Mouse (Mus musculus) frontal cortex, postnatal 36 days (tissue): ENCODE data around the gene Tmem273.

ENCODE experiments used
- DNase-seq, 2 experiments: peaks; one replicate each; pipeline ENCODE4 v3.0.0; 2022; ENCODE audit warnings: low spot score in 2 of 2

Gene Tmem273

DNA sequence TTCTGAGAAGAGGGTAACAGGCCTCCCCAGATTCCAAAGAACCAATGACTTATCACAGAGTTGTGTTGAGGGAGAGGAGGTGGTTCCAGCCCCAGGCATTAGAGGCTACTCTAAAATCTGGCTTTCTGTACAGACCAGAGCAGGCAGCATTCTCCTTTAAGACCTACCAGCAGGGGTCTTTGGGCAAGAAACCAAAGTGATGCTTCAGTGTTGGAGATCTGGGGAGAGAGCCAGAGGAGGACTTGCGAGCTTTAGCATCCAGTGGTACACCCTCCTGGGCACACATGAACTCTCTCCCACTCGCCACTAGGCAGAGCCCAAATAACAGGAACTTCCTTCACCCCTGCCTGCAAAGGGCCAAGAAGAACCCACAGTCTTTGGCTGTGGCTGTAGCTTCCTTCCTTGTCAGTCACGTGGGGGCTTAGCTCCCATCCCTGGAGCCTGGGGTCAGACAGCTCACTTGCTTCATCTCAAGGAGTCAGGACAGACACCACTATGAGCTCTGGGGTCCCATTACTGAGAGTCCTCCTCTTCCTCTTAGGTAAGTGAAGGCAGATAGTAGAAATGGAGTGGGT lies at the start of gene Tmem273:
Tmem273 (plus strand) TSS at position 408 of the 575 bp plus-strand sequence.
- DNase-seq = no peak

DNA sequence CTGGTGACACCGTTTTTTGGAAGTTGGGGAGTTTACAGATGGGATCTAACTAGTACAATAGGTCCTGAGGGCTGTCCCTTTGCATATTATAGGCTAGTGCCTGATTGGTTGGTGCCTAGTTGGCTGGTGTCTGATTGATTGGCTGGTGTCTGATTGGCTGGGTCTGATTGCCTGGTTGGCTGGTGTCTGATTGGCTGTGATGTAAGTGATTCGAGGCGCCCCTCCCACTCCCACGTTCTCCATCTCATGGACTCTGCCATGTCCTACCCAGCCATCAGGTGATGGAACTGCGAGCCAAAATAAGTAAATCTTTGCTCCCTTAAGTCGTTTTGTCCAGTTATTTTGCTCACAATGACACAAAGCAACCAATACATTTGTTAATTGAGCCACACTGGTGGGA lies 49.2 kb upstream of the Tmem273 start:
- DNase-seq = no peak

DNA sequence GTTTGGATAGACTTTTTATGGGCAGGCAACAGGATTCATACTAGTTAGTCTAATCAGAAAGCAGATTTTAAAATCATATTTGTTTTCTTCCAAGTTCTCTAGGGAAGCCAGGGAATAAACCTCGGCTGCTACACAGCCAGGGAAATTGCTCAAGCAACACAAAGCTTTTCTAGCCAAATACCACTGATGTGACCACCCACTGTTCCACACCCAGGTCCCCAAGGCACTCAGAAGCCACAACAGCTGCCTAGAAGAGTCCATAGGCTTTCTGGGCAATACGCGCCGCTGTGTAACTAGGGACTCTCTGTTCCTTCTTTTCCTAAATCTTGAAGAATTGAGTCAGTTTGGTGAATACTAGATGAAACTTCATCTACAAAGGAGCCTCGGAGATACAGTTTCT lies 47.2 kb upstream of the Tmem273 start:
- no peak for DNase-seq

DNA sequence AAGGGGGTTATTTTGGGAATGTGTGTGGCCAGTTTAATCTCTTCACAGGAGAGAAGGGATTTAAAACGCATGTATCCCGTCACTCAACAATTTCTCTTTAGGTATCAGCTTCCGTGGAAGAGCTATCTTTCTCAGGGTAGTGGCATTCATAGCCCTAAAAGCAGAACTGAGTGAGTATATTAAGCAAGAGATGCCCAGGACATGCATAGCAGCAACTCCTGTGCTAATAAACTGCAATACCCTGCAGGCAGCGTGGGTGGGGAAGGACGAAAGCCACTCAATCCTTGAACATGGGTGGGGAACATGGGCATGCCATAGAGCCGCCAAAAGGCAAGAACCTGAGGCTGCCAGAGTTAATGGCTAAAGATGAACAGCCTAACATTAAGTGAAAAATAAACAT lies 37.2 kb upstream of the Tmem273 start:
- no peak for DNase-seq

DNA sequence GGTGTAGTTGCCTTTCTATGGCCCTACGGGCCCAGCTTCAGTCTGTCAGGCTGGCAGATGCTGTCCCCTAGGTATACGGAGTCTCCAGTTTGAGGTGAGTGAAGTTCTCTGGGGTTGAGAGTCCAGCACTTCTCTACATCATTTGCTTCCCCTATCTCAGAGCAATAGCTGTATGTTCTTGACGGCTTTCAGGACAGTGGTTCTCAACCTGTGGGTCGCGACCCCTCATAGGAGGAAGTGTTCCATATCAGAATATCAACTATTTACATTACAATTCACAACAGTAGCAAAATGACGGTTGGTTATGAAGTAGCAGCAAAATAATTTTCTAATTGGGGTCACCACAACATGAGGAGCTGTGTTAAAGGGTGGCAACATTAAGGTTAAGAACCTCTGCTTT lies 35.0 kb upstream of the Tmem273 start:
- DNase-seq = no peak

DNA sequence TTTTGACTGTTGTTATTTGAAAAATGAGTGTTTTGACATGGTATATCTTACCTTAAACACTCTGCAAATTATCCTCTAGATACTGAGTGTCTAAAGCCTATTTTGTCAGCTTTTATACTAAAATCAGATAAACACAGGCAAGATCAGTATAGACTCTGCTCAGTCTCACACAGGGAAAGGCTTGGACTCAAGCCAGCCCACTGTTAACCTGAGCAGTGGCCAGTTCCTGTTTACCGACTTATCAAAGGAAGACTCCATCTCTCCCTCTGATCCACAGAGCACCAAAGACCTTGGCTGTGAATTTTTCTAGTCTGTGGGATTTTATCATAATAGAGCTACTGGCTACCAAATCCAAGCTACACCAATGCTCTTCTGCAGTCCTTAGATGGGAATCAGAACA lies 31.5 kb upstream of the Tmem273 start:
- no peak for DNase-seq

DNA sequence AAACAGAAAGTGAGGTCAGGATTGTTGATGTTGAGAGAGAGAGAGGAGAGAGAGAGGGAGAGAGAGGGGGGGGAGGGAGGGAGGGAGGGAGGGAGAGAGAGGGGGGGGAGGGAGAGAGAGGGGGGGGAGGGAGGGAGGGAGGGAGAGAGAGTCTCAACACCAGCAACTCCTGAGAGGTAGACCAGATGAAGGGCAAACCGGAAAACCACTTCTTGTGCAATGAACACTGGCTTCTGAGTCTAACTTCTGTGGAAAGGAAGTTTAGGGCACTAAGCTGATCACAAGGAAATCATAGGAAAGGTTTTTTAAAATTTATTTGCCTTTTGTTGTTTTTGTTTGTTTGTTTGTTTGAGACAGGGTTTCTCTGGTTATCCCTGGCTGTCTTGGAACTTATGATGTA lies 23.6 kb upstream of the Tmem273 start:
- DNase-seq = no peak

DNA sequence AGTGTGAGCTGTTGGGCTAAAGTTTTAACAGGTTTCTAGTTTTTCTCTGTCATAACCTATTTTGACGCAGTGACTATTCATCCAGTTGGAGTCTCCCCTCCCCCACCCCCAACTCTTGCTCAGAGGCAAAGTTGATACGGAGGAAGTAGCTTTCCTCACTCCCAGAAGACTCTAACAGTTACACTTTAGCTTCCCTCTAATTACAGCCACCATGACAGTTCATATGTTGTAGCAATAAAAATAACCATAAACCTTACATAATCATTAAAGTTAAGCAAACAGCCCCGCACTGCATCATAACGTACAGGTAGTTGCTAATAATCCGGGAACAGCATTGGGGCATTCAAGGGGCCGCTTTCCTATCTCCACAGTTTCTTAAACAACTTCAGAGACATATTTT lies 15.2 kb upstream of the Tmem273 start:
- DNase-seq = no peak

DNA sequence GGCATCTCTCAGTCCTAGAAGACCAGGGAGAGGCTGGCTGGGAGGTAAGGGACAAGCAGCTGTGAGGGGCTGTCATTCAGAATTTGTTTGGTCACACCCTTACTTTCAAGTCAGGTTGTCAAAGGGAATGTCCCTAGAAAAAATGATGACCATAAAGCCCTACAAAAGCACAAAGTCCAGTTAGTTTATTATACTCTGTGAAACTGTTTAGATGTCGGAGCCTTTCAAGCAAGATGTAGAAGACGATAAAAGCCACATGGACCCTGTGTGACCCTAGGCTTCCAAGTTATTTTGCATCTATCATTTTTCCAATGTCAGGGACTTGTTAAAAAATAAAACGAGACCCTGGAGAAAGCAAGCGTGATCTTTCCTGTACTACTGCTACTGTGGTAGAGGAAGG lies 13.7 kb upstream of the Tmem273 start:
- DNase-seq = no peak

DNA sequence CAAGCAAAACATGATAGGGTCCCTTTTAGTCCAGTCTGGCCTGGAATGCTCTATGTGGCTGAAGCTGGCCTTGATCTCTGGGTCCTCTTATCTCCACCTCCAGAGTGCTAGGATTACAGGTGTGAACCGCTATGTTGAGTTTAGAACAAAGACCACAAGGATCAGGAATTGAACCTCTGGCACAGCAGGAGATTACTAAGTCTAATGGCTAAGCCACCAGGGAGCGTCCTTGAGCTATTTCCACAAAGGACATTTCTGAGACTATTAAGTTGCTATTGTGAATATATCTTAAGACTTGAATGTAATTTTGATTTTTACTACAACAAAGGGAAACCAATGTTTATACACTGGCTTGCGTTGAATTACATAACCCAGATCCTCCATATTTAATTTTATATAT lies 13.0 kb upstream of the Tmem273 start:
- DNase-seq = peak; percentile 8 to 33

DNA sequence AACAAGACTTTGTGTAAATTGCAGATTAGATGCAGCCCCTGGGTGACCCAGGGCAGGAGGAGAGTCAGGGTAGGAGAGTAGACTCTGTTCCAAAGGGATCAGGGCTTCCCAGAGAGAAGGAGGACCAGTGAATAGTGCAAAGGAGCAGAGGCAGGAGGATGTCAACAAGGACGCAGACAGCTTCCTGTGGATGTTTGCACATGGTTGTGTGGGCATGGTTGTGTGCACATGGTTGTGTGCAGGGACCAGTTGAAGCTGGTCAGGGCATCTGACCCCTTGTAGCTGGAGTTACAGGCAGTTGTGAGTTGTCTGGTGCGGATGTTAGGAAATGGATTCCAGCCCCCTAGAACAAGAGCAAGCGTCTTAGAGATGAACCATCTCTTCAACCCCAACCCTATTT lies 12.3 kb upstream of the Tmem273 start:
- no peak for DNase-seq

DNA sequence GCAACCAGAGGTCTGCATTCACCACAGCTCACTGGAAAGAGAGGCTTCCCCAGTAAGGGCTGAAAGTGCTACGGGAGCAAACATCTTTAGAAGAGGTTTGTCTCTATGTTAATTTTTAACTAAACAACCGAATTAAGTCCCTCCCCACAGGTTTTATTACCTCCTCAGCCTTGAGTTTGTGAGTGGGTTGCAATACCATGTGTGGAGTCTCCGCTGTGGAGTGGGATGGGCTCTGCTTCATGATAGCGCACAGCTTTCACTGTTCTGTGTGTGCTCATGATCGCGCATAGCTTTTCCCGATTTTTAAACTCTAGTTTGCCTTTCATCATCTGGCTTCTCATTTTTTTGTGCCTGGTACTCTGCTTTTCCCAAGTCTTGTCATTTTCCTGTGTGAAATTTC lies 9.7 kb upstream of the Tmem273 start:
- DNase-seq = no peak

DNA sequence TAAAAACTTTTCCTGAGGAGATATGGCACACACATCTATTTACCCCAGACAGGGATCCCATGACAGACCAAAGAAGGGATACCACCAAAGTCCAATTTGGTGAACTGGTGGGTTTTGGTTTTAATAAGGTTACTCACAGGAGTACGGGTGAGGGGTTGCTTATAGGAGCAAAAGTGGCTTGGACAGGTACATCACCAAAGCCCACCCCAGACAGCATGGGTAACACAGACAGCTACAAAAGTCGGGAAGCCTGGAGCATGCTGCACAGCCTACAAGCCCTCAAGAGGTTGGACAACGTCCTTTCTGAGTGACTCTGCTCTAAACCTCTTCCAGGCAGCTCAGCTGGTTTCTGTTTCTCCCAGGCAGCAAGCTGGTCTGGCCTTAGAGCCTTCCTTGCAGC lies 7.4 kb upstream of the Tmem273 start:
- DNase-seq = no peak

DNA sequence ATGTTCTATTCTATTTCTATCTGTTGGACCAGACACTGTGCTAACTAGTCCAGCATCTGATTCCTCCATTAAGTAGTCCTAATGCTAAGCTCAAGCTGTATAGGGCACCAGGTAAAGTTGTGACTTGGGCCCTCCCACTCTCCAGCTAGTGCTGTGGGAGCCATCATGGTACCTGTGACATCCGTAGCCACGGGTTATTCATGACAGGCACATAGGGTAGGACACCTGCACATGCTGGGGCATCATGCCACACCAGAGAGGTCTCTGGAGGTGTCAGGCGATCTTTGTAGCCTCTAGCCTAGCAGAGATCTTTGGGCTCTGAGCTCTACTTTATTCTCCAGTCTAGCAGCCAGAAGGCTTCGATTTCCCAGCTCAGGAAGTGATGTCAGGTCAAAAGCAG lies 2.9 kb upstream of the Tmem273 start:
- DNase-seq = no peak

DNA sequence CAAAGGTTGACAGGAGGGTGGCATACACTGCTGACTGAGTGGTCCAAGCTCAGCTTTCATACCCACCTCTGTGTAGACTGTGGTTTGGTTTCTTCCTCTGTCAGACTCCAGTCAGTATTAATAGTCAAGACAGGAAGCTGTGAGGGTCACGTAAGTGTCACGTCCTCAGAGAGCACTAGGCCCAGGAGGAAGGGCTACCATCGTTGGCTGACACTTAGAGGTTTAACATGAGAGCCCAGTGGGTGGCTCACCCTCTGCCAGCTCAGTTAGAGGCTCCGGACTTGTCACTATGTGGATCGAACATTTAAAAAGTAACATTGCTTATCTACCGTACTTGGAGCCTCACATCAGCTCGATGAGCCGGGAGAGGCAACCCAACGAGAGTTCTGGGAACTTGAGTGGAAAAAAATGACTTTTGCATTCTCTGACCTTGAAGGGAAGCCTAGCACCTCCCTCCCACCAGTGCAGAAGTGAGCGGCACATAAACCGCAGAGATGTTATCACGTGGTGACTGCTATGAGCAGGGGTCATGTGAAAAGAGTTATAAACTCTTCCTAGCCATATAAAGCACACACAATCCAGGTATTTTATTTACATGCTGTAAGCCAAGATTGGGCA lies 1.5 kb upstream of the Tmem273 start:
- no peak for DNase-seq

DNA sequence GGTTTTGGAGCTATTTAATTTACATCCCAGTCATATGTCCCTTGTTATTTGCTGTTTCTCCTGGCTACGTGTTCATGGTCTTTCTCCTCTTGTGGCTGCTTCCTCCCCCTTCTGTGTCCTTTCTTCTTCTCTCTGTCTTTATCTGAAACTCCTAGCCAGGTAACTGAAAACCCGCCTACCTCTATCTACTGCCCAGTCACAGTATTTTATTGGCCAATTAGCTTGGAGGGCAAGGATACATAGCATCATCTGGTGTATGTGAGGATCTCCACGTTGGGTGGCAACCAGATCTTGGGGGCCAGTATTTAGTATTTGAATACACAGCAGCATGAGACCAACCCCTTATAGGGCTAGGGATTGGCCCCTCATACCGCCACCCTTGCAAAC lies 1.0 kb upstream of the Tmem273 start:
- no peak for DNase-seq

DNA sequence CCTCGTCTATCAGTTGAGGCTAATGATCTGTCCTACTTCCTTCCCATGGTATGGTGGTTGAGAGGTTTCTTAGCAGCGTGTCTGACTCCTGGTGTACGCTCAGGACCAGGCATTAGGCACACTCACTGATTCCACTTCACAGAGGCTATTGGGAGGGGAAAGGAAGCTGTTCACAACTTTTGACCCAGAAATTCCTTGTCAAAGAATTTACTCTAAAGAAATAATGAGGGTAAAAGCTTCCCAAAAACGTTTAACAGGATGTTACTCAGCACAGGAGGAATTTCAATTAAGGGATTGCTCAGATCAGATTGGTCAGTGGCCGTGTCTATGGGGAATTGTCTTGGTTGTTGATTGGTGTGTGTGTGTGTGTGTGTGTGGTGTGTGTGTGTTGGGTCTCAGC lies 1.9 kb downstream of the Tmem273 start:
- no peak for DNase-seq

DNA sequence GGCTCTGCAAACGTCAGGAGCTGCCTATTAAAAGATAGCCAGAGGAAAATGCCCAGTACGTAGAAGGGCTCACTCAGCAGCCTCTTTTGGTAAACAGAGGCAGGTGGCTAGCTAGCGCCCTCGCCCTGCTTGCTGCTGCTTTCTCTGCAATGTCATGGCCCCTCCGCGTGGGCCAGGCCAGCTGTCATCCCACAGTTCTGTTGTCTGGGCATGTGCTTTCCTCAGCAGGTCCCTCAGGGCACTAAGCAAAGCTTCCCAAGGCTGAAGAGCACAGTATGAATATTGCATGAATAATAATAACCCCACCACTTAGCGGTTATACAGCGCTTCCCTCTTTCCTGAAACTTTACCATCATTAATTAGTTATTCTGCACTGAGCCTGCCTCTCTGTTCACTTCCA lies 10.6 kb downstream of the Tmem273 start:
- no peak for DNase-seq

DNA sequence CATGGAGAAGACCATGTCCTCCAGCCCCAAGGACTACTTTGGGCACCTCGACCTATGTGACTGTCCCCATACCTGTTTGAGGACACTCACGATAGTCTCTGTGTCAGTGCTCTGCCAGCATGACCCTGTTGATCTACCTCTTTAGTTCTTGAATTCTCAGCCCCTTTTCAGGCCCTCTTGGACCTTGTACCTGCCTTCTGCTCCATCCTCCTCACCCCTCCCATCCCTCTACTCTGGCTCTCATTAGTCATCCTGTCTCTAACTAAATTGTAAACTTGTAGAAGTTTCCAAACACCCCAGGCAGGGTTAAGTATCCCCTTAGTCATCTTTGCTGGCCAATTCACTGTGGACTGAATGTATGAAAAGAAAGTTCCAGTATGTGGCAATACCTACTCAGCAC lies 12.0 kb downstream of the Tmem273 start:
- no peak for DNase-seq

DNA sequence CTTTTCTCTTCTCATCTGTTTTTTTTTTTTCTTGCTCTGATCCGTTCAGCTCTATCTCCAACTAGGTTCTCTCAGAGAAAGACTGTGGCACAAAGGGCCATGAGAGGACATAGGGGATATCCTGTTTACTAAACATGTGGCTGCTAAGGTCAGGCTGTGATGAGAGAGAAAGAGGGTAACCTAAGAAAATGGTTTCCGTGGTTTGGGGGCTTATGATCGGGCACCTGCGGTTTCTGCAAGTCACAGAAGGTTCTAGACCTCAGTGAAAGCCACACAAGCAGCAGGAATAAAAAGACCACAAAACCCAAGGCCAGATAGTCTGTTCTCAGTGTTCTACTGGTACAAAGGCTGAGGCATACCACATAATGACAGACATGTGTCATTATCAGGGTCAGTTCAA lies 12.6 kb downstream of the Tmem273 start:
- no peak for DNase-seq

DNA sequence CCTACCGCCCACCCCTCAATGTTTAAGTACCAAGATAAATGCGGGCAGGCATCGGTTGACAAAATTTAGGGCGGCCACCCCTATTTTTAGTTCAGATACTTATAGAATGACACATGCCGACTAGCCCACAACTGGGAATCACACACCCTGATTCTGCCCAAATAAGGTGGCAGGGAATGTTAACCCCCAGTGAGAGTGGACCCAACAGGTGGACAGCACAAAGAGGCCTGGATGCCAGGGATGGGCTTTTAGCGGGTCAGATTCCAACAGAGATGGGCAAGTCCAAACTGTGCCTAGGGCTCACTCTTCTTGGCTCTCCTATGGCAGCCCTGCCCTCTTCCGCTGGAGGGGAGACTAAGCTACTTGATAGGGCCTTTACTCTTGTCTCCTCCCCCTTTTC lies 14.3 kb downstream of the Tmem273 start:
- no peak for DNase-seq

DNA sequence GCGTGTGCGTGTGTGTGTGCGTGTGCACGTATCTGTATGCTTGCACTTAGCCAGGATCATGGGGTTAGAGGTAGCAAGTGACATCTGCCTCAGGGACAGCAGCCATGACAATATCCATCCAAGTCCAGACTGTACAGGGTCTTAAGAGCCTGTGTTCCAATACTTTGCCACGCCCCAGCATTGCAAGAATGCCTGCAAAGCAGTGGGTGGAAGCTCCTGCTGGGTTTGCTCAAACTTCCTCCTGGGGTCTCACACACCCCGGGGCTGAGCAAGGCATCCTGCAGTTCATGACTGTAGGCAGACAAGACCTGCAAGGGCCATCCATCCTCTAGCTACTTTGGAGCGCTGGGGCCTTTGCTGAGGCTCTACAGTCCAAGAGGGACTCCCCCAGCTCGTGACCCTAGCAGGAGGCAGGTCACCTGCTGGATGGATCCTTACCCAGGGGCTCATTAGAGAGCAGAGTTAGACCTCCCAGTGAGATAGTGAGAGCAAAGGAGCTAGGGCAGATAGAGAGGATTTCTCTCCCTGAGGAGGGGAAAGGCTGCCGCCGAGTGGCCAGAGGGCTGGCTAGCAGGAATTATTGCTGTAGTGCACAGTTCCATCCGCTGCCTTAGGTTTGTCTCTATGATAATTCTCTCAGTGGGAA lies 15.4 kb downstream of the Tmem273 start:
- DNase-seq = peak in 1 of 2 experiments; percentile 3

DNA sequence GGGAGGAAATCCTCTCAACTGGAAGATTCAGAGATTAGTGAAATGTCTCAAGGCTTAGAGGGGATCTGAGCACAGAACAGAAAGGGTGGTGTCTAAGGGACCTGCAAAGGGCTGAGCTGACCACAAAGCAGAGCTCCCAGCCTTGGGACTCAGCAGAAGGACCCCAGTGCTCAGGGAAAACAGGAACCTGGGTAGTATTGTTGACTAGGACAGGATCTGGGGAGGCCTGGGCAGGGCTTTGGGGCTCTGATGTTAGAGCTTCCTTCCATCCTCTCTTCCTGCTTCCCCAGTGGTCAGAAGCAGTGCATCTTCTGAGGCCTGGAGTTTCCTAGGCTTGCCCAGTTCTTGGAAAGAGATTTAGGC lies 15.9 kb downstream of the Tmem273 start:
- DNase-seq = no peak

DNA sequence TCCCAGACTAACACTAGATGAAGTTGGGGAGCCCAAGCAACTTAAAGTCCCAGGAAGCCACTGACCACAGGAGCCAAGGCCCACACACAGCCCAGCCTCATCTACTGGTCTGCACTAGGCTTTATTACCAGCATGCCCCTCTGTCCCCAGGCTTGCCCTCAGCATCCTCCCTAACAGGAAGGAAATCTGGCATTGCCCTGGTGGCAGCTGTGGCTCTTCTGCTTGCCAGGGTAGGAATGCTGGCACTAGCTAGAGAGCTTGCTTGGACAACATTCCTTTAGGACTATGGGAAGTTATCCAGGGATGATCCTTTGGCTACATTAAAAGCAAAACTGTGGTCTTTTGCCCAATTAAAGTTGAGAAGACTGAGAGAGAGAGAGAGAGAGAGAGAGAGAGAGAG lies 24.3 kb downstream of the Tmem273 start:
- DNase-seq = no peak
